Mouse (Mus musculus) cerebellum, adult 9-11 months (tissue): Measurements from ENCODE around the gene Ssbp2.
A peak's percentile ranks its signal among the peaks of the same experiment; 100 is the strongest.

Source experiments
- DNase-seq: peaks from one replicate; pipeline ENCODE4 v3.0.0; 2022

The Ssbp2 gene

GRCm38 (mm10) chr13:91536711-91537110 lies 76.6 kb downstream of the Ssbp2 start:
- no peak for DNase-seq

DNA sequence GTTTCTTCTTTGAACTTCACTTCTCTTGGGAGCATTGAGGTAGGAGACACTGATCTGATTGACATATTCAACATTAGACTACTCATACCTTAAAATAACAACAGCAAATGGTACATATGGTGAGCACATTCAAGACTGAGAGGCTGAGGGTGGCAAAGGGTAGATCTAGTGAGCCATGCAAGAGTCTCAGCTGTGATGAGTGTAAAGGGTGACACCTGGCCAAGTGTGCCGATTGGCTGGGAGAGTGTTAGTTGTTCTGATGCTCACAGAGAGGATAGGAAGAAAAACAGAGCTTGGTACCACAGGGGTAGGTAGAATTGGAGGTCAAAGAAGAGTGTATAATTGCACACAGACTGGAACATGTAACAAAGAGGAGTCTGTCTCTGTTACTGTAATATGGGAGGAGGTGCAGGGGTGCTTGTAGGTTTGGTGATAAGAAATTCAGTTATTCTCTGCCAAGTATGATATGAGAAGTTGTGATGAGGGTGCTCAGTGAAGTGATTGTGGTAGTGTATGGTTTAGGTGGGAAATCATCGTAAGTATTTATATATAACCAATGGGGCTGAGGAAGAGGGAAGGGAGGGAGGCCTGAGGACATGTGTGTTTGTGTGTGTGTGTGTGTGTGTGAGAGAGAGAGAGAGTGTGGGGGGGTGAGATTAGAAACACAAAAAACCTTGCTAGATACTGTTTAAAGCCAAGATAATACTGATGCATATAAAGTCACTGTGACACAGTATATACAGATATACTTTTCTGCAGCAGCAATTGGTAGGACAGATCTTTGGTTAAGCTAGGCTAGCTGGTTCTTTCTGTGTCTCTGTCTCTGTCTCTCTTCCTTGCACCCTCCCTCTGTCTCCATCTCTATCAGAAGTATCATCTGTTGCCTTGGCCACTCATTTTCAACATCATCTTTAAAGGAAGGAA lies 80.3 kb downstream of the Ssbp2 start:
- no peak for DNase-seq

DNA sequence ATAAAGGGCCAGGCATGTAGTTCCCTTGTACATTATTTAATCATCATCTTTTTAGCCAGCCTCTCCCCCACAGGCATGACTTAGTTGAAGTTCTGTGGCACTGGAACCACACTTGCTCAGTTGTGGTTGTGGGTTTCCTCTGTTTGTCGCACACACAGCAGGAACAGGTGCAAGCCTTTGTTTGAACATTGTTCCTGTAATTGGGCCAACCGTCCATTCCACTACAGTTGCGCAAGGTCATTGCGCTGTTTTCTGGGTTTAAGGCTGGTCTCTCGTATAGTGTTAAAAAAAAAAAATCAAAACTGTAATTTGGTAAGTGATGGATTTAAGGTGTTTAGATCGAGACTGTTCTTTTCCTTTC lies 81.0 kb downstream of the Ssbp2 start:
- DNase-seq: no peak

- no peak for DNase-seq
These were observed 83.5 kb downstream of the Ssbp2 start for GRCm38 (mm10) chr13:91543555-91543954.

DNA sequence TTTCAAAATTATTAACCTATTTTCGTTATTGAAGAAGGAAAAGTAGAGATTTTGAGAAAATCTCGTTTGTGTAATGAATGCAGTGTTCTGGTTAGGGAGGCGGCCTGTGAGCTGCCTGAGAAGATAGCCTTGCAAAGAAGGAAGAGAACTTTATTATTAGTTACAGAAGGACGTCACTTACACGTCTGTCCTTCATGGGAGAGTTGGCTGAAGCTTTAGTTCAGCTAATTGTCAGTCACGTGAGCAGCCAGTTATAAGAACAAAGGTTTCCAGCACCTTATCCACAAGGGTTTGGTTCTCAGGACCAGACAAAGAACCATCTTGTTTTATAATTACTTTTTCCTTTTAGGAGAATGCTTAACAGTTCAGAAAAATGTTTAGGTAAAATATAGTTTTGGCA lies 104.0 kb downstream of the Ssbp2 start:
- no peak for DNase-seq

DNA sequence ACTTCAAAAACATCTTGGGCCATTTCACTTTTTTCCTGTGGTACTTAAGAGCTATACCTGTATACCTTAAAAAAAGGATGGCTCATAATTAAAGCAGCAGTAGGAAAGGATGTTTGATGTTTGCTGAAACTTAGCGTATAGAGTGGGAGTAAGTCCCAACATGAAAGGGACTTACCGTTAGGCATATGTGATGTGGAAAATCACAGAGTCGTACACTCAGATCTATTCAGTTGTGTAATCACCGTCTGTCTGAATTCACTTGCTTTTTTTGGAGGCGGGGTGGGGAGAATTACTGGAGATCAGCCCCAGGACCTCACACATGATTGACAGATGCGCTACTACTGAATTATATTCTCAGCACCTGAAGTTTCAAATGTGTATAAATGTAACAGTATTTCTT lies 104.7 kb downstream of the Ssbp2 start:
- DNase-seq: no peak

- DNase-seq: no peak
These were observed 121.4 kb downstream of the Ssbp2 start for GRCm38 (mm10) chr13:91581504-91581903.

DNA sequence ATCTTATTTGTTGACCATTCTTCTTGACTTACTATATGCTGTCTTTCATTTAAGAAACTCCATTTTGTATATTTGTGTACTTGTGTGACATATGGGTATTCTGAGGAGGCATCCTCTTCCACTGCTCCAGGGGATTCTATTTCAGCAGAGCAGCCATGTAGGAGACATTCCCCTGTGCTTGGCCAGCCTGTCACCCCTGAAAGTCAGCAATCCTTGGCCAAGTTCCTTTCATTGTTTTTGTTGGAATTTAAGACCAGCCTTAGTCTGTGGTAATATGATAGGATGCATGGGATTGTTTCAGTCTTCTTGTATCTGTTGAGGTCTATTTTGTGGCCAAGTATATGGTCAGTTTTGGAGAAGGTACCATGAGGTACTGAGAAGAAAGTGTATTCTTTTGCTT lies 122.1 kb downstream of the Ssbp2 start:
- DNase-seq: no peak

DNA sequence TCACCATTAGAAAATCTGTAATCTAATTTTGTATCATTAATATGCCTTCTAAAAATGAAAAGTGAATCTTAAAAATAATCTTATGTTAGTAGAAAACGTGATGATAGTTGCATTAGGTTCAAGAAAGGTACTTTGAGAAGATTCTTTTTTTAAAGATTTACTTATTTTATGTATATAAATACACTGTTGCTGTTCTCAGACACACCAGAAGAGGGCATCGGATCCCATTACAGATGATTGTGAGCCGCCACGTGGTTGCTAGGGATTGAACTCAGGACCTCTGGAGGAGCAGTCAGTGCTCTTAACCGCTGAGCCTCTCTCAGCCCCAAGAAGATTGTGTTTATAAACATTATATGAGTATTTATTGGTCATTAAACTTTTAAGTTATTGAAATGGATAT lies 126.3 kb downstream of the Ssbp2 start:
- no peak for DNase-seq

- no peak for DNase-seq
These were observed 128.4 kb downstream of the Ssbp2 start for GRCm38 (mm10) chr13:91588475-91588874.

DNA sequence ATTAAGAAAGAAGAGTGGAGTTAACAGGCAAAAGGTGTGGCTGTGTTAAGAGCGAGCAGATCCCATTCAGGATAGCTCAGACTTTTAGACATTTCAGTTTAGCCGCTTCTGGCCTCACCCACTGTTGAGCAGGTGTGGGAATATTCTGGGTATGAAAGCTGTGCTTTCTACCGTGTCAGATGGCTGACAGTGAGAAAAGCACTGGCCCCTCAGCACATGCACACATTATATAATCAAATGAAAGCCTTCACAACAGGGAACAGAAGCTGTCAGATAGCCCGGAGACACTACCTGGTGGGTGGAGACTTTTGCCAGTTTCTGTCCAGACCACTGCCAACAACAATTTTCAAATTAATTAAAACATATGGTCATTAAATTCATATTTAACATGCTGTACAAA lies 131.8 kb downstream of the Ssbp2 start:
- DNase-seq: peak; percentile 72

GRCm38 (mm10) chr13:91595284-91595683 lies 135.2 kb downstream of the Ssbp2 start:
- DNase-seq: no peak

DNA sequence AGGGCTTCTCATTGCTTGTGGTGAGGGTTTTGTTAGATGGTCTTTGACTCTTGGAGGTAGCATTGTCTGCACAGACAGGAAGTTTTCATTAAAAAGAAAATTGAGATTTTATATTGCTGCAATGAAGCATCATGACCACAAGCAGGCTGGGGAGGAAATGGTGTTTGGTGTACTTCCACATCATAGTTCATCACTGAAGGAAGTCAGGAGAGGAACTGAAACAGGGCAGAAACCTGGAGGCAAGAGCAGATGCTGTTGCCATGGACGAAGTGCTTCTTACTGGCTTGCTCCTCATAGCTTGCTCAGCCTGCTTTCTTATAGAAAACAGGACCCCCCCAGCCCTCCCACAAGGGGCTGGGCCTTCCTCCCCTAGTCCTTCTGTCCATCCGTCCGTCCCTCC lies 139.5 kb downstream of the Ssbp2 start:
- DNase-seq: no peak

DNA sequence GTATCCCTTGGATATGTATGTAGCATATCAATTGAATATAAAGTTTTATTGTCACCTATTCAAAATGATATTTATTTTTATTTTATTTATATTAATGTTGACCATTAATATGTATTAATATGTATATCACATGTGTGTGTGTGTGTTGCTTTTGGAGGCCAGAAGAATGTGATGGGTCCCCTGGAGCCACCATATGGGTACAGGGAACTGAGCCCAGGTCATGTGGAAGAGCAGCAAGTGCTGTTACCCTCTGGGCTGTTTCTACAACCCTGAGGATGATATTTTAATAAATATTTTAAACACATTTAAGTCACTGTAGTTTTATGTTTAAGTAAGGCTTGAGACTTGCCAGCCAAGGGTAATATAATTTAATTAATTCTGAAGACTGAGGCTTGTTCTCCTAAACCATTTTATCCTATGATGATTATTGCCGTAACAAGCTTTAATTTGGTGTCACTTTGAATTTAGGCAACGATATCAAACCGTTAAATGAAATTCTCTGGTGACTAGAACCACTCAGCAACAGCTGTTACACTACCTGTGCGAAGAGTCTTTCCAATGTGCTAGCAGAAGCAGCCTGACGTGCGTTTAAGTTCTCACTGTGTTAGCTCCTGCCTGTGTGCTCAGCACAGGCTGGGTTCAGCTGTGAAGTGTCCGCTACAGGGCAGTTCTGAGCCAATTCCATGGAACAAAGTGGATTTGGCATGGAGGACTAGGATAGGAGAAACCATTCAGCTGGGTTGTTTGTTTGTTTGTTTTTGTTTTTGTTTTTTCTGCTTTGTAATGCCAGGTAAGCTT lies 145.2 kb downstream of the Ssbp2 start:
- DNase-seq: peak; percentile 22

- DNase-seq: no peak
These were observed 150.5 kb downstream of the Ssbp2 start for GRCm38 (mm10) chr13:91610601-91611000.

DNA sequence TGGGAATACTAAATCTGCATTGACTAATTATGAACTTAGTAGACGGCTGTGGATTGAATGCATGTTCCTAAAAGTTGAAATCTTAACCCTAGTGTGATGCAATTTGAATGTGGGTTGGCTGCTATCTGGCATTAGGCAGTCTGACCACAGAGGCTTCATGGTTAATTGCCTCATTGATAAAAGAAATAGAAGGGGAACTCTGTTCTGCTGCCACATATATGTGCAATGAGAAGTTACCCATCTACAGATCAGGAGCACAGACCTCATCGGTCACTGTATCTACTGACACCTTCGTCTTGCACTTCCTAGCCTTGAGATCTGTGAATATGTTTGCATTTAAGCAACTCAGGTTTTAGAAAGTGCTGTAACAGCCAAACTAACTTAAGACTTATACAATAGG lies 151.8 kb downstream of the Ssbp2 start:
- DNase-seq: no peak

DNA sequence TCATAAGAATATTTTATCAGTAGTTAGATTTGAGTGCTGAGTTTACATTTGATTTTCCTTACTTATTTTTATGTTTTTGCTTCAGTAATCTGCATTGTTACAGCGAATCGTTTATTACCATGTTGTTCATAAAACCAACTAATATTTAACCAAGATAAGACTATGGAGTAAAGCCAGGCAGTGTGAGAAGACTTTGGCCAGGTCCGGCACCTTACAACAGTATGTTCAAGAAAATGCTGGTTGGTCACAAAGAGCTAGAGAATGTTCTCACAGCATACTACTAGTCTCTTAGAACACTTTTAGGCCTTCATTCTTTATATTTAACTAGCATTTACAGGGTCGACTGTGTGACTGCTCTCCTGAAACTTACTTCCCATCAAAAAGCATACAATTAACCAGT lies 152.5 kb downstream of the Ssbp2 start:
- no peak for DNase-seq

DNA sequence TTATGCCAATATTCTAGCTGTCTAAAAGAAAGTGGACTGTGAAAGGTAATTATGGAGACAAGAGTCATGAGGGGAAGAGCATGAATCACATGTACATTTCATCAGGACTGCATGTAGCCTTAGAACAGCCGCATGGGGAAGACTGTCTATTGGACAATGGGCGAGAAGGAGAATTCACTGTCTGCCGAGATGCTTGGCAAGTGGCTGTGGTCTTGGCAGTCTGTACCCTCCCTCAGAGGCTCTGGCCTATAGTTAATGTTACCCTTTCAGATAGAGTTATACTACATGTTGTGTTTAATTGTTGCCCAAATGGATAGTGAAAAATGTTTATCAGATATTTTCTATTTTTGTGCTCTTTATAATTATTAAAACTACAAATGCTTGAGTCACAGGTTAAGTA lies 156.0 kb downstream of the Ssbp2 start:
- no peak for DNase-seq

GRCm38 (mm10) chr13:91616876-91617275 lies 156.8 kb downstream of the Ssbp2 start:
- DNase-seq: no peak

GRCm38 (mm10) chr13:91619431-91619830 lies 159.3 kb downstream of the Ssbp2 start:
- DNase-seq: no peak

DNA sequence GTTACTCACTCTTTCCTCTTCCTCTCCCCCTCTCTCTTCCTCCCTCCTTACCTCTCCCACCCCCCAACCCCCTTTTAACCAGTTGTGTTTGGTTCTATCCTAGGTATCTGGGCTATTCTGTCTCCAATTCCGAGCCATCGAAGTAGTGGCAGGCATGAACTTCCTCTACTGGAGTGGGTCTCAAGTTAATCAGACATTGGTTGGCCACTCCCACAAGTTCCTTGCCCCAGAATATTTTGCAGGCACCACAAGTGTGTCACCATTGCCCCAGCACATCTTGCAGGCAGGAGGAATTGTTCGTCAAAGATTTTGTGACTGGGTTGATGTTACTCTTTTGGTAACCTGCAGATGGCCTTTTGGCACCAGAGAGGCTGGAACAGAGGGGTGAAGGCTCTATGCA lies 160.5 kb downstream of the Ssbp2 start:
- DNase-seq: no peak

DNA sequence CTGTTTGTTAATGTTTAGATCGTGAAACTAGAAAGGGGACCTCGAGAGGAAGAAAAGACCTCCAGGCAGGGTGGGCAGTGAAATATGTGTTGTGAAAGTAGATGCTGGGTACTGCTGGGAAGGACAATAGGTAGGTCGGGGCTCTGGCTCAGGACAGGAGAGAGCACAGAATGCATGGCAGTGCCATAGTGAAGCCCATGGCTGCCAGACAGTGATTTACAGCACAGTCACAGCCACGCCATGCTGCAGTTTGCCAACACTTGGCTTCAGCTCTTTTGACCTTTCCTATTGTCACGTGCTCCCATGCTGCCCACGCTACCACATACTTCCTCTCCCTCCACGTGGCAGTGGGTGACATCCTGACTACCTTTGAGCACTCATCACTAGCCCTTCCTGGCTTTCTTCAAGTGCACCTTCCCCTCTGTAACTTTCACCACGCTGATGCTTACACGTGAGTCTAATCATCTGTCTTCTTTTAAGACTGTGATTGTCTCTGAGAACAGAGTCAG lies 171.3 kb downstream of the Ssbp2 start:
- DNase-seq: no peak

DNA sequence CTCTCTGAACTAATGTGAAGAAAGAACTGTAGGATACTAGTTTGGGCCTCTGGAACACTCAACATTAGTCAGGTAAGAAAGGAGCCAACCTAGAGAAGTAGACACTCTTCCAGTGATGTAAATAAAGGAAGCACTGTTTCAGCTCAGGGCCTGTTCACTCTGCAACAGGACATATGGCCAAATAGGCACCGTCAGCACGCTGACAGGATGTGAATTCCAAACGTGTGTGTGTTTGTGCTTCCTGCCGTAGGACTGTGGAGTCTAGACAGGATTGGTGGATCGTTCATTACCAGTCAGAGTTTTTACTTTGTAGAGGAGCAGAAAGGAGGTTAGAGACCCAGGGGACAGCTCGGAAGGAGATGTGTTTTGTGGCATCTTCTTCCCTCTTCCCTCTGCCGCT lies 174.0 kb downstream of the Ssbp2 start:
- DNase-seq: no peak

- no peak for DNase-seq
These were observed 175.9 kb downstream of the Ssbp2 start for GRCm38 (mm10) chr13:91635957-91636356.
